Mouse (Mus musculus): ENCODE measurements at regions not wholly inside any gene's neighbourhood (a gene's known extent, or its start where the extent isn't known, plus 50 kb on each side); places are given as distances from the start of the nearest gene placed in this dataset.

DNA sequence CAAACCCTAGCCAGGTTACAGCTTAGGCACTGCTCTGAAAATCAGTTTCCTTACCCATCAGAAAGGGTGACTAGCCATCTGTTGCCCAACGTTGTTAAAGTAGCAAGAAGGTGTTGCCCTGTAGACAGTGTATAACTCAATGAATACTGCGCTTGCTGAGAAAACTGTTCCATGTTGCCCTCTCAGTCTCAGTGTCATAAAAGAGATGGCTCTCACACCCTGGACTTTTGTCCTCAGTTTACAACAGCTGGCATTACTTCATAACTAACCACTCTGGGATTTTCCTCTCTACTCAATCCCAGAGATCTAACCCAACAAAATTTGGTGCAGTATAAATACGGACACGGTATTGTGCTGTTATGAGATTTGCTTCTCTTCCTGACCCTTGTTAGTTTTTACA, 252.1 kb upstream of the Cited2 start:
- Histone ChIP-seq H3K9me3 (ENCODE audit: control insufficient read depth, low read depth, low read length) (no peaks in the 10 kb centered on the region), H3K4me3 (ENCODE audit: low read depth, low read length) (no peak overlapping the region), H3K27me3 (ENCODE audit: control insufficient read depth, insufficient read depth, low read length) (no peaks in the 10 kb centered on the region), H3K36me3 (ENCODE audit: control insufficient read depth, insufficient read depth, low read length) (no peaks in the 10 kb centered on the region), H3K9ac (replicated peaks; ENCODE audit: low read depth, low read length) (no peak overlapping the region), H3K4me1 (ENCODE audit: control insufficient read depth, insufficient read depth, low read length) (0 out of 2 replicates have a peak, but pooled peaks cover 7% of the 10 kb centered on the region), H3K4me2 (replicated peaks; ENCODE audit: low read depth, low read length) (no peak overlapping the region), H3K27ac (ENCODE audit: low read length) (no peak overlapping the region)
- no peak for ATAC-seq (ENCODE audit: insufficient number of reproducible peaks, insufficient read depth, low FRiP score, low read depth)
- 78% methylated on average over 4 of the region's 4 CpGs for WGBS

GRCm38 (mm10) chr10:17472536-17472935, 250.5 kb upstream of the Cited2 start:
- Histone ChIP-seq H3K9ac (replicated peaks; ENCODE audit: low read depth, low read length) (no peak overlapping the region), H3K4me2 (replicated peaks; ENCODE audit: low read depth, low read length) (no peak overlapping the region), H3K4me1 (ENCODE audit: control insufficient read depth, insufficient read depth, low read length) (0 out of 2 replicates have a peak, but pooled peaks cover 7% of the 10 kb centered on the region), H3K36me3 (ENCODE audit: control insufficient read depth, insufficient read depth, low read length) (no peaks in the 10 kb centered on the region), H3K4me3 (ENCODE audit: low read depth, low read length) (no peak overlapping the region), H3K9me3 (ENCODE audit: control insufficient read depth, low read depth, low read length) (no peaks in the 10 kb centered on the region), H3K27me3 (ENCODE audit: control insufficient read depth, insufficient read depth, low read length) (no peaks in the 10 kb centered on the region), H3K27ac (ENCODE audit: low read length) (no peak overlapping the region)
- no peak for ATAC-seq (ENCODE audit: insufficient number of reproducible peaks, insufficient read depth, low FRiP score, low read depth)
- 26% methylated on average over 5 of the region's 5 CpGs for WGBS

DNA sequence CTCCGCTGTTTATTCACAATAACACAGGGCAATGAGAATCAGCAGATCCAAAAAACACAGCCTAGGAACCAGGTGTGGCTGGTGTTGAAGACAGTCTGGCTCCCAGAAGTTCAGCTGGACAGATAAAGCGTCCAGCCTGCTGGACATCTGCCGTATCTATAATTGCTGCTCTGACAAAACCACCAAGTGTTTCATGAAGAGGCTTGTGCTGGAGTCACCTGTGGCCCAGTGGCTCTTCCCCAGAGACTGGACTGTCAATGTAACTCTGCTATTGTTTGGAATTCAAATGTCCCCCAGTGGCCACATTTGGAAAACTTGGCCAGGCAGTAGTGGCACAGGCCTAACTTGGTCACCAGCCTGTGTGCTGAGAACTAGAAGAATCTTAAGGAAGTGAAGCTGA, 247.0 kb upstream of the Cited2 start:
- Histone ChIP-seq H3K36me3 (ENCODE audit: control insufficient read depth, insufficient read depth, low read length) (no peaks in the 10 kb centered on the region), H3K27me3 (ENCODE audit: control insufficient read depth, insufficient read depth, low read length) (no peaks in the 10 kb centered on the region), H3K4me1 (ENCODE audit: control insufficient read depth, insufficient read depth, low read length) (peaks cover 8% of the 10 kb centered on the region; the same call in 1 of the 2 replicates), H3K27ac (ENCODE audit: low read length) (no peak overlapping the region), H3K4me2 (replicated peaks; ENCODE audit: low read depth, low read length) (no peak overlapping the region), H3K9ac (replicated peaks; ENCODE audit: low read depth, low read length) (no peak overlapping the region), H3K4me3 (ENCODE audit: low read depth, low read length) (no peak overlapping the region), H3K9me3 (ENCODE audit: control insufficient read depth, low read depth, low read length) (no peaks in the 10 kb centered on the region)
- no peak for ATAC-seq (ENCODE audit: insufficient number of reproducible peaks, insufficient read depth, low FRiP score, low read depth)
- WGBS, result 88% methylated on average over 3 of the region's 3 CpGs

- Histone ChIP-seq H3K9me3 (ENCODE audit: control insufficient read depth, low read depth, low read length) (no peaks in the 10 kb centered on the region), H3K4me3 (ENCODE audit: low read depth, low read length) (no peak overlapping the region), H3K4me2 (replicated peaks; ENCODE audit: low read depth, low read length) (no peak overlapping the region), H3K36me3 (ENCODE audit: control insufficient read depth, insufficient read depth, low read length) (no peaks in the 10 kb centered on the region), H3K27me3 (ENCODE audit: control insufficient read depth, insufficient read depth, low read length) (no peaks in the 10 kb centered on the region), H3K4me1 (ENCODE audit: control insufficient read depth, insufficient read depth, low read length) (peaks cover 8% of the 10 kb centered on the region; the same call in 1 of the 2 replicates), H3K9ac (replicated peaks; ENCODE audit: low read depth, low read length) (no peak overlapping the region), H3K27ac (ENCODE audit: low read length) (no peak overlapping the region)
- WGBS, result 82% methylated on average over 6 of the region's 6 CpGs
- no peak for ATAC-seq (ENCODE audit: insufficient number of reproducible peaks, insufficient read depth, low FRiP score, low read depth)
Measured at GRCm38 (mm10) chr10:17476720-17477119, 246.3 kb upstream of the Cited2 start.

DNA sequence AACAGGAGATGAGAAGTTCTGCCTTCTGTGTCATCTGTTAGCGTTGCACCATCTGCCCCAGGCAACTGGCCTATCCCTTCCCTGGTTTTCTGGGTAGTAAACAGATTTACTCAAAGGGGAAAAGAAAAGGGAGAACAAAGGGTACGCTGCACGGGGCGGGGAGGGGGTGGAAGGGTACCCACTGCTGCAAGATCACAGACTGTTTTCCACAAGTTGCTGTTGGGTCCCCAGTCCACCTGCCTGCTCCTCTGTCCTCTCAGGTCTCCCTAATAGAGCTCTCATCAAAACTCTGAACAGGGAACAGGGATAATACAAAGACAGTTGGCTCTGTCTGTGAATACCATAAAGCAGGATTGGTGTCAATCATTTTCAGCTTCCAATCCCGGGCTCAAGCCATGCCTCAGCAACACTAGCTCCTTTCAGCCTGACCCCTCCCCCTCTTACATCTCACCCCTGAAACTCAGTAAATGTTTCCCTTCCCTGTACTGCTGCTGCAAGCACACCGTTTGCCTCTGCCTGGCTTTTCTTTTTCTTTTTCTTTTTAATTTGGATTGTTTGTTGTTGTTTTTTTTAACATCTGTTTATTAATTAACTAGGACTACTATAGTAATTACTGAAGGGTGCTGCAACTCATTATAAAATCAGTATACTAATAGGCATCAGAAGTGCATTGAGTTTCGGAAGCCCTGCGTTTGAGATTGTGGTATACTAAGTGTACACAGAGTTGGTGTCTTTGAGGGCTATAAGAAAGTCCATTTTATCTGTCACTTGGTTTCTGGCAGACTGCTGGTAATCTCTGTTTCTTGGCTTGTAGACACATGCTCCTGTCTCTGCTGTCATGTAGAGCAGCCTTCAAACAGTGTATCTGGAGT, 244.0 kb upstream of the Cited2 start:
- H3K4me2 ChIP-seq (replicated peaks; ENCODE audit: low read depth, low read length), result no peak overlapping the region

GRCm38 (mm10) chr10:17482751-17483150, 240.3 kb upstream of the Cited2 start:
- H3K4me2 ChIP-seq (replicated peaks; ENCODE audit: low read depth, low read length), result no peak overlapping the region
- no peaks in the 10 kb centered on the region for H3K9me3 ChIP-seq (ENCODE audit: control insufficient read depth, low read depth, low read length)
- 47% methylated on average over 4 of the region's 4 CpGs for WGBS
- ATAC-seq (ENCODE audit: insufficient number of reproducible peaks, insufficient read depth, low FRiP score, low read depth), result no peak
- H3K4me1 ChIP-seq (ENCODE audit: control insufficient read depth, insufficient read depth, low read length), result peaks cover 4% of the 10 kb centered on the region; the same call in 1 of the 2 replicates
- no peaks in the 10 kb centered on the region for H3K36me3 ChIP-seq (ENCODE audit: control insufficient read depth, insufficient read depth, low read length)
- no peak overlapping the region for H3K9ac ChIP-seq (replicated peaks; ENCODE audit: low read depth, low read length)
- H3K27ac ChIP-seq (ENCODE audit: low read length), result no peak overlapping the region
- H3K27me3 ChIP-seq (ENCODE audit: control insufficient read depth, insufficient read depth, low read length), result no peaks in the 10 kb centered on the region
- H3K4me3 ChIP-seq (ENCODE audit: low read depth, low read length), result no peak overlapping the region

More for the DNA sequence above, 244.0 kb upstream of the Cited2 start:
- Histone ChIP-seq H3K36me3 (ENCODE audit: control insufficient read depth, insufficient read depth, low read length) (no peaks in the 10 kb centered on the region), H3K27me3 (ENCODE audit: control insufficient read depth, insufficient read depth, low read length) (no peaks in the 10 kb centered on the region), H3K9me3 (ENCODE audit: control insufficient read depth, low read depth, low read length) (no peaks in the 10 kb centered on the region), H3K4me3 (ENCODE audit: low read depth, low read length) (no peak overlapping the region), H3K4me1 (ENCODE audit: control insufficient read depth, insufficient read depth, low read length) (peaks cover 4% of the 10 kb centered on the region; the same call in 1 of the 2 replicates), H3K9ac (replicated peaks; ENCODE audit: low read depth, low read length) (no peak overlapping the region), H3K27ac (ENCODE audit: low read length) (no peak overlapping the region)
- WGBS, result 40% methylated on average over 8 of the region's 8 CpGs
- peak; percentile 58; the same call in 1 of the 2 replicates for ATAC-seq (ENCODE audit: insufficient number of reproducible peaks, insufficient read depth, low FRiP score, low read depth)

GRCm38 (mm10) chr10:17485049-17485449, 238.0 kb upstream of the Cited2 start:
- no peaks in the 10 kb centered on the region for H3K4me1 ChIP-seq (ENCODE audit: control insufficient read depth, insufficient read depth, low read length)
- no peak overlapping the region for H3K27ac ChIP-seq (ENCODE audit: low read length)
- H3K9ac ChIP-seq (replicated peaks; ENCODE audit: low read depth, low read length), result no peak overlapping the region
- no peaks in the 10 kb centered on the region for H3K36me3 ChIP-seq (ENCODE audit: control insufficient read depth, insufficient read depth, low read length)
- ATAC-seq (ENCODE audit: insufficient number of reproducible peaks, insufficient read depth, low FRiP score, low read depth), result no peak
- no peaks in the 10 kb centered on the region for H3K9me3 ChIP-seq (ENCODE audit: control insufficient read depth, low read depth, low read length)
- WGBS, result 76% methylated on average over 5 of the region's 5 CpGs
- no peak overlapping the region for H3K4me3 ChIP-seq (ENCODE audit: low read depth, low read length)
- H3K4me2 ChIP-seq (replicated peaks; ENCODE audit: low read depth, low read length), result no peak overlapping the region
- no peaks in the 10 kb centered on the region for H3K27me3 ChIP-seq (ENCODE audit: control insufficient read depth, insufficient read depth, low read length)

GRCm38 (mm10) chr10:17485515-17485914, 237.5 kb upstream of the Cited2 start:
- no peak overlapping the region for H3K4me2 ChIP-seq (replicated peaks; ENCODE audit: low read depth, low read length)

More at GRCm38 (mm10) chr10:17485515-17485914, 237.5 kb upstream of the Cited2 start:
- no peak overlapping the region for H3K27ac ChIP-seq (ENCODE audit: low read length)
- no peaks in the 10 kb centered on the region for H3K27me3 ChIP-seq (ENCODE audit: control insufficient read depth, insufficient read depth, low read length)
- WGBS, result 87% methylated on average over 2 of the region's 2 CpGs
- no peaks in the 10 kb centered on the region for H3K36me3 ChIP-seq (ENCODE audit: control insufficient read depth, insufficient read depth, low read length)
- H3K4me1 ChIP-seq (ENCODE audit: control insufficient read depth, insufficient read depth, low read length), result no peaks in the 10 kb centered on the region
- no peak for ATAC-seq (ENCODE audit: insufficient number of reproducible peaks, insufficient read depth, low FRiP score, low read depth)
- no peaks in the 10 kb centered on the region for H3K9me3 ChIP-seq (ENCODE audit: control insufficient read depth, low read depth, low read length)
- no peak overlapping the region for H3K9ac ChIP-seq (replicated peaks; ENCODE audit: low read depth, low read length)
- H3K4me3 ChIP-seq (ENCODE audit: low read depth, low read length), result no peak overlapping the region

Measured in stomach, embryonic 14.5 days (tissue).